Mouse (Mus musculus) liver, postnatal 0 days (tissue): ENCODE data around the gene E130114P18Rik. TPM values are rescaled to one million over a fixed set of nuclear protein-coding genes. Genes with fewer than 3 reads are reported as not detected.

ENCODE experiments used
- ATAC-seq: fragments of 200-750 bp; cut with Nextera tagmentation; 2 replicates; pipeline ENCODE4 v1.8.0; 2017; ENCODE audit warnings: mild to moderate bottlenecking, moderate library complexity
- DNase-seq: peaks from one replicate; pipeline ENCODE4 v3.0.0-alpha.2; 2016
- H3K27ac ChIP-seq: fragments of 300-500 bp; sonication (generic); 2 replicates; pipeline ENCODE4 v1.5.1; 2014; ENCODE audit warnings: antibody characterized with exemption, moderate library complexity, mild to moderate bottlenecking, low read depth
- H3K27me3 ChIP-seq: fragments of 300-500 bp; sonication (generic); 2 replicates; pipeline ENCODE4 v1.6.1; 2014; ENCODE audit warnings: low read length, control low read depth, mixed read lengths; ENCODE audit not compliant: insufficient read depth
- H3K36me3 ChIP-seq: fragments of 300-500 bp; sonication (generic); replicated peaks from 2 replicates; pipeline ENCODE4 v1.6.1; 2014; ENCODE audit warnings: mild to moderate bottlenecking, control low read depth, low read length, moderate library complexity, mixed read lengths; ENCODE audit not compliant: insufficient read depth
- H3K4me1 ChIP-seq: fragments of 300-500 bp; sonication (generic); 2 replicates; pipeline ENCODE4 v1.6.1; 2014; ENCODE audit warnings: antibody characterized with exemption, mild to moderate bottlenecking, control low read depth; ENCODE audit not compliant: insufficient read depth
- H3K4me2 ChIP-seq: fragments of 300-500 bp; sonication (generic); 2 replicates; pipeline ENCODE4 v1.6.1; 2014; ENCODE audit warnings: low read depth, mild to moderate bottlenecking, low read length, moderate library complexity, mixed read lengths
- H3K4me3 ChIP-seq: fragments of 300-500 bp; sonication (generic); 2 replicates; pipeline ENCODE4 v1.5.1; 2014; ENCODE audit warnings: low read depth, low read length
- H3K9ac ChIP-seq: fragments of 300-500 bp; sonication (generic); replicated peaks from 2 replicates; pipeline ENCODE4 v1.6.1; 2014; ENCODE audit warnings: mild to moderate bottlenecking, moderate library complexity
- H3K9me3 ChIP-seq: fragments of 300-500 bp; sonication (generic); 2 replicates; pipeline ENCODE4 v1.6.1; 2016; ENCODE audit warnings: mild to moderate bottlenecking, control low read depth, low read length, mixed read lengths
- CTCF ChIP-seq: sonication (generic); IDR thresholded peaks from 2 replicates; pipeline ENCODE4 v1.5.1; 2016; ENCODE audit warnings: antibody characterized with exemption, low read depth
- EP300 ChIP-seq: IDR thresholded peaks from 2 replicates; pipeline ENCODE4 v1.6.1; 2016; ENCODE audit warnings: antibody characterized with exemption, low read depth, mild to moderate bottlenecking
- WGBS: fragments of 180-500 bp; shearing (Covaris S2); extraction: QIAGEN DNeasy Blood & Tissue Kit; methylation state at CpG from one replicate; pipeline ENCODE4 v1.1.7; 2014; ENCODE audit not compliant: insufficient replicate concordance; 5-methylcytosine and 5-hydroxymethylcytosine counted together
- polyA plus RNA-seq: library from polyadenylated mRNA; unstranded; fragments of >200 nt; fragmentation: Nextera tagmentation; extraction: Ambion mirVana; gene quantifications from 2 replicates; pipeline ENCODE4 v1.2.1, GENCODE M21; 2015

E130114P18Rik gene
- polyA plus RNA-seq, 1 experiment from 2014 or later, result not detected

DNA sequence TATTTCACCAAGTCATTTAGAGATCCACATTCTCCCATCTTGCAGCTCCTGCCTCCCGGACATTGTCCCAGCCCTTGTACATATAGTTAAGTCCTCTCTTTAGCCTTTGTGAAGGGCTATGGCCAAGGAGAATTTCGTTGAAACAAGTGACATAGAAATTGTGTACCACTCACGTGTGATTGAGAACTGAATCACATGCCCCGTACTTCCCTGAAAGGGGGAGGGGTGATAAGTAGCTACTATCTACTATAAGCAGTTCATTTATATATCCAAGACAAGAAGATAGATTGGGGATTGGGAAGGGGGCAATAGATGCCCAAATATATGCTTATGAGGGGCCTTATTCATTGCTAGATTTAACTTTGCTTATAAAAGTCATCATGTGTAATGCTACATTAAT lies 10.9 kb downstream of the E130114P18Rik start:
- no peak overlapping the region for H3K4me3 ChIP-seq
- WGBS, result 63% methylated on average over 4 of the region's 4 CpGs
- no peak overlapping the region for H3K27ac ChIP-seq
- no peaks in the 10 kb centered on the region for H3K27me3 ChIP-seq
- no peaks in the 10 kb centered on the region for H3K4me1 ChIP-seq
- no peak for ATAC-seq
- no peaks in the 10 kb centered on the region for H3K36me3 ChIP-seq
- DNase-seq, result no peak
- no peak overlapping the region for H3K4me2 ChIP-seq
- TF ChIP-seq EP300 (no peak), CTCF (no peak)
- H3K9ac ChIP-seq, result no peak overlapping the region
- no peaks in the 10 kb centered on the region for H3K9me3 ChIP-seq

DNA sequence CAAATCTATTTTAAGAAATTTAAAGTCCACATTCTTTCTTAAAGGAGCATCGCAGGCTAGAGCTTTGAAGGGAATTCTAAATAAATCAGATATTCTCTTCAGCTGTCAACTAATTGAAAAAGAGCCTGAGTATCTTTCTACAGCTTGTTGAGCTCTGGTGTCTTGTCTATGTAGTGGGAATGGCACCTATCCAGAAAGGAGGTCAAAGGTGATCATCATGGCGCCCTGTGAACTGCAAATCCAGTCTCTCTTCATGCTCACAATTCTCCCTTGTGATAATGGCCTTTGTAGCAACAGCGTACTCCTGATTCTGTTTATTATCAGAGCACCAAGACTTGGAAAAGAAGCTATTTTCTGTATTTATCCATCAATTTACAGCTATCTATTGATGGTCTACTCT lies 11.8 kb downstream of the E130114P18Rik start:
- no peak for ATAC-seq
- DNase-seq, result no peak
- H3K4me2 ChIP-seq, result no peak overlapping the region
- no peaks in the 10 kb centered on the region for H3K4me1 ChIP-seq
- no peaks in the 10 kb centered on the region for H3K27me3 ChIP-seq
- H3K4me3 ChIP-seq, result no peak overlapping the region
- no peaks in the 10 kb centered on the region for H3K9me3 ChIP-seq
- H3K27ac ChIP-seq, result no peak overlapping the region
- H3K9ac ChIP-seq, result no peak overlapping the region
- TF ChIP-seq CTCF (no peak), EP300 (no peak)
- 81% methylated on average over 3 of the region's 3 CpGs for WGBS
- H3K36me3 ChIP-seq, result no peaks in the 10 kb centered on the region

DNA sequence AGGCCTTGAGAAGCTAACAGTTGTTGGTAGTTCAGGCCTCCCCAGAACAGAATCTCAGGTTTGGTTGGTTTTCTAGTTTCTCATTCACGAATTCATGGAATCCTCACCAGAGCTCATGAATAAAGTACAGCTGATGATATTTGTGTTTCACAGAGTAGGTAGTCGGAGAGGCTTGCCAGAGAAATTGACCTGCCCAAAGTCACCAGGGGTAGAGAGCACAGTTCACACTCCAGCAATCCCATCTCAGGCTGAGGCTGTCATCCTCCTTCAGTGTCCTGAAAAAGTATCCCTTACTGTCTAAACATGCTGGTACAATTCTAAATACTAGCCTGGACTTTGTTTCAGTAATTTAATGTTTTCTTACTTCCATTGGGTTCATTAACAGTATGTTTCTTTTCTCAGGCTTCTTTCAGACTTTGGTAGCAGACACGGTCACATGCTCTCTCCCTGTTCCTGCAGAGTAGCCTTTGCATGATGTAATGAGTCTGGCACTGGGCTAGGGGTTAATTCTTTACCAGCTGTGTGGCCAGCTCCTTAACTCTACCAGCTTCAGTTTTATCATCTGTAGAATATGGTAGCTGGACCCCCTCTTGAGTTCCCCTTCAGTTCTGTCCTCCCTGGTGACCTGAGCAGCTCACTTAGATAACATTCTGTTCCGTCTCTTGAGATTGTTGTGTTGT lies 12.4 kb downstream of the E130114P18Rik start:
- ATAC-seq, result peak; percentile 91

DNA sequence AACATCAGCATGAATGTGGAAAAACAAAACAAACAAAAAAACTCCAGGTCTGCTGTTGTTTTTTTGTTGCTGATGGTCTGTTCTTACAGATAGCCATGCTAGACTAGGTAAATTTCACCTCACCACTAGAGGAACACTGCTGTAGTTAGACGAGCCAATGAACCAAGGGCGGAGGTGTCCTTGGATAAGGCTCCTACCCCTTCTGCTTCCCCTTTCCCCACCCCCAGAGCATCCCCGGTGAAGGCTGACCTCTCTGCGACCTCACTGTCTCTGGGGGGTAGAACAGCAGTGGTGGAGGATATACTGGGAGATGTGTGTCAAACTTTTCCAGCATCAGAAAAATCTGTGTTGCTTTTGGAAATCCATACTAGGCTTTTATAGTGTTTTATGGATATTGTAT lies 13.3 kb downstream of the E130114P18Rik start:
- Histone ChIP-seq H3K4me2 (no peak overlapping the region), H3K36me3 (no peaks in the 10 kb centered on the region), H3K27me3 (no peaks in the 10 kb centered on the region), H3K27ac (no peak overlapping the region), H3K9me3 (no peaks in the 10 kb centered on the region), H3K4me3 (no peak overlapping the region), H3K9ac (no peak overlapping the region), H3K4me1 (no peaks in the 10 kb centered on the region)
- no peak for TF ChIP-seq CTCF
- no peak for TF ChIP-seq EP300
- ATAC-seq, result no peak
- WGBS, result 26% methylated on average over 4 of the region's 4 CpGs
- DNase-seq, result no peak

More for the DNA sequence above, 12.4 kb downstream of the E130114P18Rik start:
- Histone ChIP-seq H3K36me3 (no peaks in the 10 kb centered on the region), H3K9me3 (no peaks in the 10 kb centered on the region), H3K27me3 (no peaks in the 10 kb centered on the region), H3K27ac (peak overlapping the region; percentile 77), H3K4me1 (no peaks in the 10 kb centered on the region), H3K9ac (no peak overlapping the region), H3K4me3 (no peak overlapping the region), H3K4me2 (no peak overlapping the region)
- no peak for DNase-seq
- 57% methylated on average over 4 of the region's 4 CpGs for WGBS
- no peak for TF ChIP-seq EP300
- TF ChIP-seq CTCF, result no peak

DNA sequence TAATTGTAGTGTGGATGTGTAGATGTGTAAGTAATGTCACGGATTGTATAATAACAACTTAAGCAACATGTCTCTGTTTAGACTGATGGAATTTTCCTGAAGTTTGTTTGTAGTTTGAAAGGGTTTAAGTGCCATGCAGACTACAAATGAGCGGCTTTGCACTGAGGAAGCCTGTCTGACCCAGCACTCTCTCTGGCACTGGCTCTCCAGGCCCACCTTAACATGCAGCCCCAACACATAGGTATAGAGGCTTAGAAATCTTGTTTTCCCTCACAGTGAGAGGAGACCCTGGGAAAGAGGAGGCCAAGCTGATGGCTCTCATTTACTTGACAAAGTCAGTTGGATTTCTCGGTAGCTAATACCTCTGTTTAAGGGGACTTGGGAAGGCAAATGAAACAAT lies 19.2 kb downstream of the E130114P18Rik start:
- 57% methylated on average over 3 of the region's 3 CpGs for WGBS

DNA sequence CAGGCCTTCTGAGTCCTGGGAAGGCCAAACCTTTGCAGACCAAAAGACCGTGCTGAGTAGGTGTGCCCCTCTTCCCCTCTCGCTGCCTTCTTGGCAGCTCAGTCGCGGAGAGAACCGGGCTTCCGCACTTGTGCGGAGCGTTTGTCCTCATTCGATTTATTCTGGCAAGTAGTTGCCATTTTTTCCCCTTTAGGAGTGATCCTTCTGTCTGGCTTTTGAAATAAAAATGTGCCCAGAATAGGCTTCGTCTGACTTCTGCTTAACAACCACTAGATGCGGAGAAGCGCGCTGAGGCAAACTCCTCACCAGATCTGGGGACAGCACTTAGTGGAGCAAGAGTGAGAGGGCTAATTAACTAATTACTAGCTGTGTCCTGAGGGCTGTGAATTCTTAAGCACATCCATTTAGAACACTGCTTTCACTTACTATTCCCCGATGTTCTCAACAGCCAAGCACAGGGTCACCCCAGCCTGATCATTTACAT lies 19.9 kb downstream of the E130114P18Rik start:
- Histone ChIP-seq H3K27me3 (peaks cover 14% of the 10 kb centered on the region; the same call in 1 of the 2 replicates), H3K9me3 (no peaks in the 10 kb centered on the region), H3K9ac (peak overlapping the region; percentile 56), H3K4me2 (peak overlapping the region; percentile 75), H3K27ac (peak overlapping the region; percentile 61), H3K4me1 (peaks cover 14% of the 10 kb centered on the region), H3K4me3 (peak overlapping the region; percentile 55), H3K36me3 (no peaks in the 10 kb centered on the region)
- TF ChIP-seq CTCF (no peak), EP300 (no peak)
- peak; percentile 29 for DNase-seq
- peak; percentile 26; the same call in 1 of the 2 replicates for ATAC-seq
- WGBS, result 3% methylated on average over 14 of the region's 14 CpGs

More for the DNA sequence above, 19.2 kb downstream of the E130114P18Rik start:
- Histone ChIP-seq H3K27me3 (peaks cover 14% of the 10 kb centered on the region; the same call in 1 of the 2 replicates), H3K4me2 (peak overlapping the region; percentile 75; the same call in 1 of the 2 replicates), H3K27ac (no peak overlapping the region), H3K36me3 (no peaks in the 10 kb centered on the region), H3K9me3 (no peaks in the 10 kb centered on the region), H3K4me3 (no peak overlapping the region), H3K4me1 (peaks cover 13% of the 10 kb centered on the region), H3K9ac (no peak overlapping the region)
- DNase-seq (no peak), ATAC-seq (no peak)
- TF ChIP-seq EP300, result no peak
- no peak for TF ChIP-seq CTCF
